Mouse (Mus musculus): ENCODE data around the gene Rbms1. TPM values are rescaled to one million over a fixed set of nuclear protein-coding genes. Genes with fewer than 3 reads are reported as not detected.

Rbms1 gene
- polyA plus RNA-seq, 1 experiment from 2014 or later: 139 TPM

DNA sequence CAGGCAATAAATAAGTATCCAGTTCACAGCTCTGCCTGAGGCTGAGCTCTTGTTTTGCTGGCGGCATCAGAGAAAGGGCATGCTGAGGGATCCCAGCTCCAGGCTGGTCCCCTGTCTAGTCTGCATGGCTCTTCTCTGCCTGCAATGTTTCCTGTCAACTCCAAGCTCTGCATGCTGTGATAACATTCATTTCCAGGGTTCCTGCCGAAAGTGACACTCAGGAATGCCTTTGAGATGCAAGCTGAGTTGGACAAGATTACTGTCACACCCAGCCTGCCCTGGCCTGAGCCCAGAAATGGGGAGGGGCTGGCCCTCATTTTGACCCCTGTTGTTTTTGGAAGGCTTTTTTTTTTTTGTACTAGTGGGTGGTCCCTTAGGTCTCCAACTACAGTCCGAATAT, 233.0 kb downstream of the Rbms1 start:
- no peaks in the 10 kb centered on the region for H3K9me3 ChIP-seq
- peaks cover 16% of the 10 kb centered on the region for H3K4me1 ChIP-seq
- H3K27me3 ChIP-seq: no peaks in the 10 kb centered on the region
- H3K4me3 ChIP-seq: no peak overlapping the region
- no peak overlapping the region for H3K4me2 ChIP-seq
- no peaks in the 10 kb centered on the region for H3K36me3 ChIP-seq
- H3K9ac ChIP-seq: no peak overlapping the region
- WGBS: 6% methylated on average over 3 of the region's 3 CpGs
- H3K27ac ChIP-seq: peak overlapping the region; percentile 71
- ATAC-seq (ENCODE audit: borderline replicate concordance, extremely low read depth, low FRiP score, low TSS enrichment): peak; percentile 90

- H3K27me3 ChIP-seq: no peaks in the 10 kb centered on the region
- H3K9me3 ChIP-seq: no peaks in the 10 kb centered on the region
- peaks cover 16% of the 10 kb centered on the region for H3K4me1 ChIP-seq
- WGBS: 54% methylated on average over 10 of the region's 10 CpGs
- no peak overlapping the region for H3K4me3 ChIP-seq
- no peaks in the 10 kb centered on the region for H3K36me3 ChIP-seq
- H3K27ac ChIP-seq: peak overlapping the region; percentile 71
- H3K9ac ChIP-seq: no peak overlapping the region
- no peak for ATAC-seq (ENCODE audit: borderline replicate concordance, extremely low read depth, low FRiP score, low TSS enrichment)
- no peak overlapping the region for H3K4me2 ChIP-seq
These were observed 233.9 kb downstream of the Rbms1 start for GRCm38 (mm10) chr2:60728902-60729585.

DNA sequence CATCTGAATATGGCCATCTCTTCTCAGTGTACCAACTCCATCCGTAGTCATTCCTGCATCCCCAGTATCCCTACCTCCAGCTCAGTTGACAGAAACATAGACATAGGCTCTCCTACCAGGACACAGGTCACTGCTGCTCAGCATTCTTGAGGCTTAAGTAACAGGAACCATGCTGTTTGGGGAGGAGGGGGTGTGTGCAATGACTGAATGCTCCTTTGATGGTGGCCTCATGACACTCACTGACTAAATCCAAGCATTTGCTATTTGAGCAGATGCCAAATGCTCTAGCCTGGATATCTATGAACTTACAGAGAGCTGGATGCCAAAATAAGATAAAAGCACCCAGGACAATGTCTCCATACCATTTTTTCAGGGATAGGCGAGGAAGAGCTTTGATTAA, 238.3 kb downstream of the Rbms1 start:
- Histone ChIP-seq H3K36me3 (no peaks in the 10 kb centered on the region), H3K27ac (no peak overlapping the region), H3K9ac (no peak overlapping the region), H3K4me3 (no peak overlapping the region), H3K4me1 (peaks cover 23% of the 10 kb centered on the region), H3K4me2 (no peak overlapping the region), H3K27me3 (no peaks in the 10 kb centered on the region), H3K9me3 (no peaks in the 10 kb centered on the region)
- 78% methylated on average over 2 of the region's 2 CpGs for WGBS
- ATAC-seq (ENCODE audit: borderline replicate concordance, extremely low read depth, low FRiP score, low TSS enrichment): no peak

DNA sequence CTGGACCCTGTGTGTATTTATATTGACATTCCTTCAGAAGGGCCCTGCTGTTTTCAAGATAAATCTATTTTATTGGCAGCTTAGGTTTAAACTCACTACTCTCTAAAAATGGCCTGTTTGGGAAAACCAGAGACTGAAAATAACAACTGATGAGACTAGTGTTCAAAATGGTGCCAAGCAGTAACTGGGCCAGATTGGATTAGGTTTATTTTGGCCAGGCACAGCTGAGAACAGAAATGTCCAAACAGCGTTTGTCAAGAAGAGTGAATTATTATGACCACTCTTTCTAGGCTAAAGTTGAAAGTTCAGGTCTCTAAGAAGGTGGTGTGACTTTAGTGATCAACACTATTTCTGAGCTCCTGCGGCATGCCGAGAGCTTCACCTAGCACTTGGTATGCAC, 240.0 kb downstream of the Rbms1 start:
- no peak overlapping the region for H3K4me2 ChIP-seq

DNA sequence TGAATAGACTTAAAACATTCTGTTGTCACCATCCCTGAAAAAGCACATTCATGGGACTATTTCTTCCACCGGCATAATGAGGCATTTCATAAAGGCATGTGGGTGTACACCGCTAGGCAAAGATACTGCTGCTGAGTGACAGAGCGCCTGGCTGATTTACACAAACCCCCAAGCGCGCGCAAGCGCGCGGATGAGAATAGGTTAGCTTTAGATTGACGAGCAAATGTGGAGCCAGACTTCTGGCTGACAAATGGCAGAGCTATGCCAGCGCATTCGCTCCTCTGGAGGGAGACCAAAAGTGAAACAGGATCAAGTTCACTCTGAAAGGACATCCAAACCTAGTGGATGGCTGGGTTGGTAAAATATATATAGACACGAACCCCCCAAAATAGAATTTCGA, 240.5 kb downstream of the Rbms1 start, which contains the start of gene Itgb6:
Itgb6 (minus strand) TSS at position 130 of the 400 bp plus-strand sequence.
- Histone ChIP-seq H3K27ac (no peak within 1 kb of the TSS), H3K27me3 (no peaks in the 10 kb centered on the region), H3K4me3 (no peak within 1 kb of the TSS), H3K4me2 (no peak within 1 kb of the TSS), H3K9ac (no peak within 1 kb of the TSS), H3K4me1 (peaks cover 16% of the 10 kb centered on the region; the same call in 1 of the 2 replicates), H3K9me3 (no peaks in the 10 kb centered on the region), H3K36me3 (no peaks in the 10 kb centered on the region)
- ATAC-seq (ENCODE audit: borderline replicate concordance, extremely low read depth, low FRiP score, low TSS enrichment): no peak
- WGBS: 67% methylated on average over 14 of the region's 14 CpGs

More for the DNA sequence above, 240.0 kb downstream of the Rbms1 start:
- Histone ChIP-seq H3K27me3 (no peaks in the 10 kb centered on the region), H3K9me3 (no peaks in the 10 kb centered on the region), H3K27ac (no peak overlapping the region), H3K4me1 (peaks cover 14% of the 10 kb centered on the region; the same call in 1 of the 2 replicates), H3K4me3 (no peak overlapping the region), H3K9ac (no peak overlapping the region), H3K36me3 (no peaks in the 10 kb centered on the region)
- ATAC-seq (ENCODE audit: borderline replicate concordance, extremely low read depth, low FRiP score, low TSS enrichment): no peak
- WGBS: 80% methylated on average over 3 of the region's 3 CpGs

DNA sequence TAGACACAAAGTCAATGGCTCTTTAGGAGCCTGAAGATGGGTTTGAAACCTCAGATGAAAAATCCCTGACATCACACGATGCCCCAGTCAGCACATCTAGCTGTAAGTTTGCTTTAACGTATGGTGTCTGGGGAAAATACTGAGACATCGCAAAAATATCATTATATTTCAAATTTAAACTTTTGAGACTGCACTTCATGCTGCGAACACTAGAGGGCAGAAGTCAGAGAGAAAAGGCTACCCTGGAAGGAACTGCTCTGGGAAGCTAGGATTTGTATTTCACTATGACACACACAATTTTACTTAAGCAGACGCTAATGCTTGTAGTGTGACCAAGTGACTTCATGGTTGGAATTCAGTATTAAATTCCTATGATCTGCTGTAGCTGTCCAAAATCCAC, 242.1 kb downstream of the Rbms1 start:
- H3K9me3 ChIP-seq: no peaks in the 10 kb centered on the region
- no peak overlapping the region for H3K9ac ChIP-seq
- H3K4me1 ChIP-seq: peaks cover 18% of the 10 kb centered on the region; the same call in 1 of the 2 replicates
- no peaks in the 10 kb centered on the region for H3K36me3 ChIP-seq
- no peak overlapping the region for H3K4me3 ChIP-seq
- no peak for ATAC-seq (ENCODE audit: borderline replicate concordance, extremely low read depth, low FRiP score, low TSS enrichment)
- no peak overlapping the region for H3K4me2 ChIP-seq
- WGBS: 21% methylated on average over 5 of the region's 5 CpGs
- H3K27me3 ChIP-seq: no peaks in the 10 kb centered on the region
- H3K27ac ChIP-seq: no peak overlapping the region

- Histone ChIP-seq H3K9ac (no peak overlapping the region), H3K4me3 (no peak overlapping the region), H3K27me3 (no peaks in the 10 kb centered on the region), H3K4me1 (peaks cover 19% of the 10 kb centered on the region), H3K27ac (peak overlapping the region; percentile 63), H3K4me2 (no peak overlapping the region), H3K9me3 (no peaks in the 10 kb centered on the region), H3K36me3 (no peaks in the 10 kb centered on the region)
- no peak for ATAC-seq (ENCODE audit: borderline replicate concordance, extremely low read depth, low FRiP score, low TSS enrichment)
- WGBS: 51% methylated on average over 8 of the region's 8 CpGs
These were observed 242.8 kb downstream of the Rbms1 start for GRCm38 (mm10) chr2:60720205-60720604.

DNA sequence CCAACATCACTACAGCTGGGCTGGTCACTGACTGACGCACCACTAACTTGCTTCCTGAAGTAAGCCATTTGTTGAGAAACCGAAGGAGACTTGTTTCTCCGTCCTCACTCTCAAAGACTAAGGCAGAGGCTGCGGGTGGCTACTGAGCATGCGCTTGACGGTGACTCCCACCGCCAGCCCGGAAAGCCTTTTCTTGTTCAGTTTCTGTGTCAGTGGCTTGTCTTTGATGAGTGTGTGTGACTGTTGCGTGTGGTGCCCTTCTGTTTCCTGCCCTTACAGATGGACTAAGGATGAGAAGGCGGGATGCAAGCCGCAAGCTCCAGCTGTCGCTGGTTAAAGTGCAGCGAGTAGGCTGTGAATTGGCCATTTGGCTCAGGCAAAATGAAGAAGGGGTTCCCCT, 245.6 kb downstream of the Rbms1 start:
- Histone ChIP-seq H3K27ac (no peak overlapping the region; the same call in 1 of the 2 replicates), H3K9ac (no peak overlapping the region), H3K4me3 (peak overlapping the region; percentile 18), H3K4me1 (peaks cover 42% of the 10 kb centered on the region), H3K9me3 (no peaks in the 10 kb centered on the region), H3K36me3 (no peaks in the 10 kb centered on the region), H3K27me3 (no peaks in the 10 kb centered on the region), H3K4me2 (peak overlapping the region; percentile 45)
- 45% methylated on average over 13 of the region's 13 CpGs for WGBS
- ATAC-seq (ENCODE audit: borderline replicate concordance, extremely low read depth, low FRiP score, low TSS enrichment): peak; percentile 40; the same call in 1 of the 2 replicates

- no peak overlapping the region for H3K4me3 ChIP-seq
- no peak overlapping the region for H3K27ac ChIP-seq
- no peaks in the 10 kb centered on the region for H3K36me3 ChIP-seq
- ATAC-seq (ENCODE audit: borderline replicate concordance, extremely low read depth, low FRiP score, low TSS enrichment): no peak
- H3K4me2 ChIP-seq: no peak overlapping the region
- H3K9ac ChIP-seq: no peak overlapping the region
- H3K27me3 ChIP-seq: no peaks in the 10 kb centered on the region
- peaks cover 41% of the 10 kb centered on the region for H3K4me1 ChIP-seq
- H3K9me3 ChIP-seq: no peaks in the 10 kb centered on the region
These were observed 246.4 kb downstream of the Rbms1 start for GRCm38 (mm10) chr2:60716549-60716948.

- H3K36me3 ChIP-seq: no peaks in the 10 kb centered on the region
- H3K9ac ChIP-seq: no peak overlapping the region
- H3K9me3 ChIP-seq: no peaks in the 10 kb centered on the region
- peaks cover 44% of the 10 kb centered on the region for H3K4me1 ChIP-seq
- no peaks in the 10 kb centered on the region for H3K27me3 ChIP-seq
- no peak for ATAC-seq (ENCODE audit: borderline replicate concordance, extremely low read depth, low FRiP score, low TSS enrichment)
- no peak overlapping the region for H3K27ac ChIP-seq
- H3K4me3 ChIP-seq: no peak overlapping the region
- no peak overlapping the region for H3K4me2 ChIP-seq
- WGBS: 74% methylated on average over 13 of the region's 13 CpGs
These were observed 247.2 kb downstream of the Rbms1 start for GRCm38 (mm10) chr2:60715771-60716170.

- 55% methylated on average over 8 of the region's 8 CpGs for WGBS
- Histone ChIP-seq H3K4me2 (no peak overlapping the region), H3K4me3 (no peak overlapping the region), H3K9ac (no peak overlapping the region), H3K27me3 (no peaks in the 10 kb centered on the region), H3K9me3 (no peaks in the 10 kb centered on the region), H3K27ac (no peak overlapping the region), H3K4me1 (peaks cover 39% of the 10 kb centered on the region), H3K36me3 (no peaks in the 10 kb centered on the region)
- no peak for ATAC-seq (ENCODE audit: borderline replicate concordance, extremely low read depth, low FRiP score, low TSS enrichment)
These were observed 248.0 kb downstream of the Rbms1 start for GRCm38 (mm10) chr2:60714971-60715502.

- H3K4me3 ChIP-seq: no peak overlapping the region
- no peaks in the 10 kb centered on the region for H3K36me3 ChIP-seq
- no peak for ATAC-seq (ENCODE audit: borderline replicate concordance, extremely low read depth, low FRiP score, low TSS enrichment)
- H3K4me2 ChIP-seq: no peak overlapping the region
- WGBS: 43% methylated on average over 7 of the region's 7 CpGs
- no peak overlapping the region for H3K9ac ChIP-seq
- H3K9me3 ChIP-seq: no peaks in the 10 kb centered on the region
- H3K27ac ChIP-seq: no peak overlapping the region
- H3K4me1 ChIP-seq: peaks cover 35% of the 10 kb centered on the region
- H3K27me3 ChIP-seq: no peaks in the 10 kb centered on the region
These were observed 248.5 kb downstream of the Rbms1 start for GRCm38 (mm10) chr2:60714475-60714874.
